Mouse (Mus musculus) mouse trophoblast stem cell (cell line): ENCODE measurements around the gene Dag1.
"Not testable (repeated sequence)": the region's sequence is repeated elsewhere in the genome, so short reads cannot be mapped to it uniquely, and the experiment has no call there.

Experiments
- in situ Hi-C, 2 experiments: fragments of 300-500 bp; cut with MseI, MboI; formaldehyde crosslinking; loops; 2 replicates in 1 of 2; 3 replicates in 1 of 2; pipeline ENCODE4 v1.15.1; 2025

Gene Dag1

GRCm38 (mm10) chr9:108274476-108275330 lies 10.9 kb upstream of the Dag1 start:
- in situ Hi-C loops, result no loop called here

GRCm38 (mm10) chr9:108273485-108273884 lies 9.7 kb upstream of the Dag1 start:
- in situ Hi-C loops, result no loop called here

GRCm38 (mm10) chr9:108272691-108273090 lies 8.9 kb upstream of the Dag1 start:
- in situ Hi-C loops, result no loop called here

- in situ Hi-C loops, result no loop called here
Observed at GRCm38 (mm10) chr9:108271941-108272340, 8.2 kb upstream of the Dag1 start.

GRCm38 (mm10) chr9:108268701-108269100 lies 4.9 kb upstream of the Dag1 start:
- in situ Hi-C loops, result not testable (repeated sequence)

GRCm38 (mm10) chr9:108267691-108268090 lies 3.9 kb upstream of the Dag1 start:
- in situ Hi-C loops, result no loop called here

- in situ Hi-C loops, result no loop called here
Observed at GRCm38 (mm10) chr9:108266261-108266935, 2.6 kb upstream of the Dag1 start.

GRCm38 (mm10) chr9:108264191-108264921 lies 598 bp upstream of the Dag1 start:
- in situ Hi-C loops, result no loop called here

GRCm38 (mm10) chr9:108263131-108263681 lies 552 bp downstream of the Dag1 start:
- in situ Hi-C loops, result no loop called here

- in situ Hi-C loops, result no loop called here
Observed at GRCm38 (mm10) chr9:108262494-108263049, 1.2 kb downstream of the Dag1 start.

- in situ Hi-C loops, result no loop called here
Observed at GRCm38 (mm10) chr9:108261865-108262264, 1.9 kb downstream of the Dag1 start.

GRCm38 (mm10) chr9:108260526-108260925 lies 3.2 kb downstream of the Dag1 start:
- in situ Hi-C loops, result no loop called here

- in situ Hi-C loops, result no loop called here
Observed at GRCm38 (mm10) chr9:108252766-108253165, 11.0 kb downstream of the Dag1 start.

- in situ Hi-C loops, result no loop called here
Observed at GRCm38 (mm10) chr9:108251877-108252276, 11.9 kb downstream of the Dag1 start.

- in situ Hi-C loops, result no loop called here
Observed at GRCm38 (mm10) chr9:108248957-108249356, 14.8 kb downstream of the Dag1 start.

- in situ Hi-C loops, result no loop called here
Observed at GRCm38 (mm10) chr9:108244984-108245383, 18.8 kb downstream of the Dag1 start.

GRCm38 (mm10) chr9:108244540-108244939 lies 19.2 kb downstream of the Dag1 start:
- in situ Hi-C loops, result no loop called here

GRCm38 (mm10) chr9:108239951-108240350 lies 23.8 kb downstream of the Dag1 start:
- in situ Hi-C loops, result no loop called here

- in situ Hi-C loops, result no loop called here
Observed at GRCm38 (mm10) chr9:108238831-108239230, 24.9 kb downstream of the Dag1 start.

- in situ Hi-C loops, result no loop called here
Observed at GRCm38 (mm10) chr9:108238402-108238801, 25.4 kb downstream of the Dag1 start.

- in situ Hi-C loops, result no loop called here
Observed at GRCm38 (mm10) chr9:108234682-108235081, 29.1 kb downstream of the Dag1 start.

- in situ Hi-C loops, result no loop called here
Observed at GRCm38 (mm10) chr9:108232908-108233307, 30.9 kb downstream of the Dag1 start.
